Mouse (Mus musculus): ENCODE results near the gene Ppp1r8.
A peak's percentile ranks its signal among the peaks of the same experiment; 100 is the strongest.

Gene Ppp1r8

GRCm38 (mm10) chr4:132842970-132843704 lies at the start of gene Ppp1r8:
Gene Ppp1r8 (minus strand): TSS chr4:132843169.
- DNase-seq (ENCODE audit: low spot score in 2 of 2): peak; percentile 68 to 73

GRCm38 (mm10) chr4:132884844-132885374 lies 41.9 kb upstream of the Ppp1r8 start:
- DNase-seq (ENCODE audit: low spot score in 2 of 2): no peak

- peak; percentile 73 to 78 for DNase-seq (ENCODE audit: low spot score in 2 of 2)
Observed at GRCm38 (mm10) chr4:132884064-132884843, 41.3 kb upstream of the Ppp1r8 start, which contains the start of gene Stx12. Gene Stx12 (minus strand): TSS chr4:132884509.

- peak in 1 of 2 experiments; percentile 32 for DNase-seq (ENCODE audit: low spot score in 2 of 2)
Observed at GRCm38 (mm10) chr4:132883561-132884063, 40.6 kb upstream of the Ppp1r8 start.

- no peak for DNase-seq (ENCODE audit: low spot score in 2 of 2)
Observed at GRCm38 (mm10) chr4:132874363-132875097, 31.6 kb upstream of the Ppp1r8 start.

GRCm38 (mm10) chr4:132873481-132874362 lies 30.8 kb upstream of the Ppp1r8 start:
- DNase-seq (ENCODE audit: low spot score in 2 of 2): no peak

GRCm38 (mm10) chr4:132871116-132871515 lies 28.1 kb upstream of the Ppp1r8 start:
- DNase-seq (ENCODE audit: low spot score in 2 of 2): no peak

- DNase-seq (ENCODE audit: low spot score in 2 of 2): no peak
Observed at GRCm38 (mm10) chr4:132864856-132865255, 21.9 kb upstream of the Ppp1r8 start.

- no peak for DNase-seq (ENCODE audit: low spot score in 2 of 2)
Observed at GRCm38 (mm10) chr4:132863012-132863411, 20.0 kb upstream of the Ppp1r8 start.

GRCm38 (mm10) chr4:132860880-132861279 lies 17.9 kb upstream of the Ppp1r8 start:
- no peak for DNase-seq (ENCODE audit: low spot score in 2 of 2)

- DNase-seq (ENCODE audit: low spot score in 2 of 2): no peak
Observed at GRCm38 (mm10) chr4:132843705-132844071, 719 bp upstream of the Ppp1r8 start.

GRCm38 (mm10) chr4:132842281-132842906 lies 575 bp downstream of the Ppp1r8 start:
- peak; percentile 10 to 16 for DNase-seq (ENCODE audit: low spot score in 2 of 2)

GRCm38 (mm10) chr4:132841493-132841892 lies 1.5 kb downstream of the Ppp1r8 start:
- no peak for DNase-seq (ENCODE audit: low spot score in 2 of 2)

GRCm38 (mm10) chr4:132823614-132824366 lies 19.2 kb downstream of the Ppp1r8 start:
- peak; percentile 74 to 84 for DNase-seq (ENCODE audit: low spot score in 2 of 2)

- no peak for DNase-seq (ENCODE audit: low spot score in 2 of 2)
Observed at GRCm38 (mm10) chr4:132818442-132818841, 24.5 kb downstream of the Ppp1r8 start.

- no peak for DNase-seq (ENCODE audit: low spot score in 2 of 2)
Observed at GRCm38 (mm10) chr4:132816855-132817254, 26.1 kb downstream of the Ppp1r8 start.

- DNase-seq (ENCODE audit: low spot score in 2 of 2): no peak
Observed at GRCm38 (mm10) chr4:132816404-132816803, 26.6 kb downstream of the Ppp1r8 start.

- no peak for DNase-seq (ENCODE audit: low spot score in 2 of 2)
Observed at GRCm38 (mm10) chr4:132809621-132810020, 33.3 kb downstream of the Ppp1r8 start.
